Mouse (Mus musculus) G1E (cell line): Measurements from ENCODE around the gene Tssc4. TPM values are rescaled to one million over a fixed set of nuclear protein-coding genes. Genes with fewer than 3 reads are reported as not detected.

Experiments used
- ATAC-seq: 2 replicates; pipeline ENCODE4 v1.8.0; 2016; ENCODE audit warnings: mild to moderate bottlenecking; ENCODE audit not compliant: insufficient number of reproducible peaks, poor library complexity, low FRiP score, severe bottlenecking; ENCODE audit errors: extremely low read depth
- DNase-seq: peaks from one replicate; pipeline ENCODE4 v3.0.0; 2012; ENCODE audit warnings: low spot score
- H3K27me3 ChIP-seq: 2 replicates; pipeline ENCODE4 v1.6.1; 2012; ENCODE audit warnings: mild to moderate bottlenecking, low read length, inconsistent platforms; ENCODE audit not compliant: insufficient read depth
- H3K36me3 ChIP-seq: replicated peaks from 2 replicates; pipeline ENCODE3; 2012; ENCODE audit warnings: mild to moderate bottlenecking, inconsistent platforms
- H3K4me1 ChIP-seq: 2 replicates; pipeline ENCODE4 v1.6.1; 2012; ENCODE audit warnings: low read depth, low read length, inconsistent platforms, mixed read lengths; ENCODE audit not compliant: insufficient read depth
- H3K4me3 ChIP-seq: 2 replicates; pipeline ENCODE4 v1.5.1; 2012; ENCODE audit warnings: low read depth, mild to moderate bottlenecking, inconsistent platforms, low read length, moderate library complexity, mixed read lengths
- H3K9me3 ChIP-seq: replicated peaks from 2 replicates; pipeline ENCODE4 v1.6.1; 2012; ENCODE audit warnings: inconsistent platforms
- CTCF ChIP-seq: IDR thresholded peaks from 2 replicates; pipeline ENCODE4 v1.5.1; 2012; ENCODE audit warnings: low read depth, low read length, inconsistent platforms, mixed read lengths
- GATA1 ChIP-seq: IDR thresholded peaks from 2 replicates; pipeline ENCODE4 v1.6.1; 2012; ENCODE audit warnings: borderline replicate concordance, low read length, inconsistent platforms, mixed read lengths
- GATA2 ChIP-seq: IDR thresholded peaks from 2 replicates; pipeline ENCODE4 v1.6.1; 2012; ENCODE audit warnings: low read depth, low read length, inconsistent platforms, borderline replicate concordance
- POLR2AphosphoS5 ChIP-seq: IDR thresholded peaks from 2 replicates; pipeline ENCODE4 v1.6.1; 2012; ENCODE audit warnings: low read depth, low read length, inconsistent platforms; ENCODE audit not compliant: insufficient replicate concordance
- TAL1 ChIP-seq: conservative IDR thresholded peaks from 2 replicates; pipeline ENCODE4 v1.6.1; 2012; ENCODE audit warnings: low read depth, low read length, inconsistent platforms, mixed read lengths
- polyA plus RNA-seq: library from polyadenylated mRNA; stranded (reverse); fragments of >175 nt; gene quantifications from 2 replicates; pipeline ENCODE4 v1.2.3, GENCODE M21; 2012
- total RNA-seq, 2 experiments: library from RNA; stranded (forward) in 1 of 2; stranded (reverse) in 1 of 2; fragments of 200-1000 nt in 1 of 2; fragments of >200 nt in 1 of 2; fragmentation: Nextera tagmentation in 1 of 2; gene quantifications; 2 replicates each; pipeline ENCODE4 v1.2.3; 2014 to 2017

Tssc4 gene
- total and polyA plus RNA-seq, 3 experiments: 18.8 to 207 (median 25.0) TPM

DNA sequence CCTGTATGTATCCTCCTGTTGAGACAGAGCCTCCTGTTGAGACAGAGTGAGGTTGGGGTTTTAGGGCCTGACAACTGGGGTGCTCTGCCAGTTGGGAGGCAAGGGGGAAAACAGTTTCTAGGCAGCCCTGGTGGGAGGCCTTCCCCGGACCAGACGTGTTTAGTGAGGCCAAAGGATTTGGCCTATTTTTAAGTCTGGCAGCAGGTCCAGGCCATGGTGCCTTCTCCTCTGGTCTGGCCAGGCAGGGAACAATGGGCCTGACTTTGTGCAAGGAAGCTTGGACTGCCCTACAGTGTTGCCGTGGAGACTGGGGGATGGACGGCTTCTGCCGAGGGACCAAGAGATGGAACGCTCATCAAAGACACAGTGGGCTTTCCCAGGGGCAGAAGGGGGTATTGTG lies 4.8 kb upstream of the Tssc4 start:
- DNase-seq: no peak
- Histone ChIP-seq H3K4me3 (no peak overlapping the region), H3K27me3 (peaks cover 12% of the 10 kb centered on the region), H3K4me1 (peaks cover 81% of the 10 kb centered on the region), H3K36me3 (peaks cover 93% of the 10 kb centered on the region), H3K9me3 (no peaks in the 10 kb centered on the region)
- TF ChIP-seq GATA2: no peak
- TF ChIP-seq CTCF: no peak
- TF ChIP-seq POLR2AphosphoS5: no peak
- TF ChIP-seq TAL1: no peak
- no peak for TF ChIP-seq GATA1
- ATAC-seq: no peak

DNA sequence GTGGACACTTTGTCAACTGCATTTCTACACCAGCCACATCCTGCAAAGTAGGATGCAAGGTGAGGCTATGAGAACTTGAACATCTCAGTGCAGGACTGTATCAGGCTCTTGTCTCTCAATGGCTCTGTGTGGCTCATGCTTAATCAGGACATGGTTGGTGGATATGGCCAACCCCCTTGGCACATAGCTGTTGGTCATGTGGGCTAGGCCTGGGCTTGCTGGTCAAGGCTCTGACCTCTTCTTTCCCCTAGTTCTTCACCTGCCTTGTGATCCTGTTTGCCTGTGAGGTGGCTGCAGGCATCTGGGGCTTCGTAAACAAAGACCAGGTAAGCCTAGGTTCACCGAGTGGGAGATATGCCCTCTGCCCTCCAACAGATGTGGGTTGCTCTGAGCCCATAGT lies 3.4 kb upstream of the Tssc4 start:
- TF ChIP-seq POLR2AphosphoS5 (no peak), GATA1 (no peak), TAL1 (no peak)
- Histone ChIP-seq H3K4me1 (peaks cover 79% of the 10 kb centered on the region), H3K27me3 (peaks cover 12% of the 10 kb centered on the region), H3K36me3 (peaks cover 88% of the 10 kb centered on the region), H3K4me3 (no peak overlapping the region), H3K9me3 (no peaks in the 10 kb centered on the region)
- DNase-seq: no peak
- no peak for ATAC-seq

DNA sequence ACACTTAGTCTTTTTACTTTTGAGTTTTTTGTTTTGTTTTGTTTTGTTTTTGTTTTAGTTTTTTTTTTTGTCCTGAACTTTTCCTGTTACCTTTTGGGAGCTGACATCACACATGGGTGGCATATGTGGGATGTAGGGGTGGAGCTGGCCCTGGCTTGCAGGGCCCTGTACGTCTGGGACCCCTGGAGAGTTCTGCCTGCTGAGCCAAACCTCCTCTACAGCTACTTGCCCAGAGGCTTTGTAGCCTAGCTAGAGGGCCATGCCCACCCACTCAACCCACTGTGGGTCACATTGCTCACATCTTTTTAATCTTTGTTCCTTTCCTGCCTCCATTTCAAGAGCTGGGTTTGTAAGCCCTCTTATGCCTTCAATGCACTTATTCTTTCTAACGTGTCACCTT lies 1.6 kb upstream of the Tssc4 start:
- Histone ChIP-seq H3K9me3 (no peaks in the 10 kb centered on the region), H3K4me3 (peak overlapping the region; percentile 31; the same call in 1 of the 2 replicates), H3K27me3 (peaks cover 7% of the 10 kb centered on the region), H3K4me1 (peaks cover 78% of the 10 kb centered on the region), H3K36me3 (peaks cover 88% of the 10 kb centered on the region)
- TF ChIP-seq TAL1 (no peak), POLR2AphosphoS5 (no peak), GATA1 (no peak), GATA2 (no peak), CTCF (no peak)
- DNase-seq: no peak
- no peak for ATAC-seq

DNA sequence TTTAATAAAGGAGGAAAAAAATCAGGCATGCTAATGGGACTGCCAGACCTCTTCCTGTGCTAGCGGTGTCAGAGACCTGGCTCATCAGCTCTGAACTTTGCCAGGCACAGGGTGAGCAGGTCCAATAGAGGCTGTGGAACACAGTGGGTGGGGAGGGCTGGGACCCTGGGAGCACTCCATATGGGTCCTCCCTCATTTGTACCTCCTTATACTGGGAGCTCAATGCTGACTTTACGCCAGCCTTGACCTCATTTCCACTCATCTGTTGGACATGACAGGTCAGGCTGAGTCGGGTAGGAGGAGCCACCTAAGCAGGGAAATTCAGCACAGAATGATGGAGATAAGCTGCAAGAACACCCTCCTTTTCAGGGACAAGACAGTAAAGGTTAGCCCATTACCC lies 1.2 kb upstream of the Tssc4 start:
- no peaks in the 10 kb centered on the region for H3K9me3 ChIP-seq
- no peak for ATAC-seq
- peaks cover 7% of the 10 kb centered on the region for H3K27me3 ChIP-seq
- no peak for TF ChIP-seq GATA1
- no peak for TF ChIP-seq GATA2
- TF ChIP-seq TAL1: no peak
- no peak for TF ChIP-seq CTCF
- no peak for TF ChIP-seq POLR2AphosphoS5
- peak overlapping the region; percentile 75 for H3K4me3 ChIP-seq
- H3K36me3 ChIP-seq: peaks cover 88% of the 10 kb centered on the region
- no peak for DNase-seq
- peaks cover 76% of the 10 kb centered on the region for H3K4me1 ChIP-seq

DNA sequence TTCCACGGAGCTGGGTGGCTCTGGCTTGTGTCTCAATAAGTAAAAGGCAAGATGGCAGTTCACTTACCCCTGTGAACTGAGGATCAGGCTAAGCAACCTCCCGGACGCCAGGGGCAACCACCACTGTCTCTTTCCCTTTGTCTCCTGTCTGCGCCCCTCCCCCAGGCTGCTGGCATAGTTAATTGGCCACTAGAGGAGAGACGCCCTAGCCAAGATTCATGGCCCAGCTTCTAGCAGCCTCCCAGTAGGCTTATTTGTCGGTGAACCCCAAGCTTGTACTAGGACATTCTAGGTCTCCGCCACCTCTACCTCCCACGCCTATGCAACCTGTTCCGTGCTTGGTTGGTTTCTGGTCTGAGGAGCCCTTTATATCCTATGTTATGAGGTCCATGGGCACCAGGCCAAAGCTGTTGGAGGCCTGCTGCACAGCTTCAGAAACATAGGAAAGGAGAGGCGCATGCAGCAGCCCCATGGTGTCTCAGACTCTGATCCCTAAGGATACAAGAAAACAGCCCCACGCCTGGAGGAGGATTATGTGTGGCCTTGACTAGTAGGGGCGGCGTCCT lies 650 bp upstream of the Tssc4 start:
- Histone ChIP-seq H3K4me3 (peak overlapping the region; percentile 75), H3K27me3 (peaks cover 7% of the 10 kb centered on the region), H3K36me3 (peaks cover 85% of the 10 kb centered on the region), H3K9me3 (no peaks in the 10 kb centered on the region), H3K4me1 (peaks cover 72% of the 10 kb centered on the region)
- peak; percentile 57 for DNase-seq
- no peak for ATAC-seq
- TF ChIP-seq GATA2 (no peak), POLR2AphosphoS5 (no peak), GATA1 (no peak), TAL1 (no peak), CTCF (no peak)

DNA sequence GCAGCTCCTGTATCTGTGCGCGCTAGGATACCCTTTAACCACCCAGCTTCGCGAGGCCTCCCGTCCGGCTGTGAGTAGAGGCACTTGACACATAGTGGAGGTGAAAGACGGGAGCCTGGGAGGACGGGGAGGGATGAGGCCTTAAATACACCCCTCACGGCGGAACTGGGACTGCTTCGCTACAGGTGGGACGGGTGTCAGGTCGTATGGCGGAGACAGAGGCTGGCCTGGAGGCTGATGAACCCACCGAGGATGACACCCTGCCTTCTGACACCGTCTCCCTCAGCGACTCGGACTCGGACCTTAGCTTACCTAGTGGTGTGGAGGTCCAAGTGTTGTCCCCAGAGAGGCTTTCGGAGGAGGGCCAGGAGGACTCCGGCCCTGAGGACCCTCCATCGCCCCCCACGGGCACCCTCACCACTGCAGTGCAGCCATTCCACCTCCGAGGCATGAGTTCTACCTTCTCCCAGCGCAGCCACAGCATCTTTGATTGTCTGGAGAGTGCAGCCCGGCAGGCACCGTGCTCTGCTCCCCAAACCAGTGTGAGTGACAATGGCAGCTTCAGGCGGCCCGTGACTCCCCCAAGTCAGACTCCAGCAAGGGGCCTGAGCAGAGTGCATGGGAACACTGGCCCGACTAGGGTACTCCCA lies 827 bp downstream of the Tssc4 start:
- Histone ChIP-seq H3K9me3 (no peaks in the 10 kb centered on the region), H3K4me3 (peak overlapping the region; percentile 75), H3K27me3 (peaks cover 7% of the 10 kb centered on the region), H3K4me1 (peaks cover 65% of the 10 kb centered on the region), H3K36me3 (peaks cover 72% of the 10 kb centered on the region)
- TF ChIP-seq CTCF (no peak), GATA1 (no peak), TAL1 (no peak), POLR2AphosphoS5 (no peak), GATA2 (no peak)
- ATAC-seq (no peak), DNase-seq (no peak)

DNA sequence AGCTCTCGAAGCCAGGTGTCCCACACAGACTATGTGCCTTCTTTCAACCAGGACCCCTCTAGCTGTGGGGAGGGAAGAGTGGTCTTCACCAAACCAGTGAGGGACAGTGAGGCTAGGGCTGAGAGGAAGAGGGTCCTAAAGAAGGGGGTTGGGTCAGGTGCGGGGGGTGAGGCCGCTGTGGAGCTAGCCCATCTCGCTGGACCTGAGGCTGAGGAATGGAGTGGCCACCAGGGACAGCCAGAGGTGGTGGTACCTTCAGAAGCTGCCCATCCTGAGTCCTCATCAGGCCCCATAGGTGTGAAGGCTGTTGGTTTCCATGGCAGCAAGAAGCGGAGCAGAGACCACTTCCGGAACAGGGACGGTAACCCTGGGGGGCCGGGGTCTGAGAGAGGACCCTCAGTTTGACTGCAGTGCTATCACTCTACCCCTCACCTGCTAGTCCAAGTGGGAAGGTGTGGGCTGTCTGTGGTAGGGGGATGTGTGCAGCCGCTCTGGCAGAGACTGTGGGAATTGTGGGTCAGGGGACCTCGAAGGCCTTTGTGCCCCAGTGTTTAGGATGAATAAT lies 1.5 kb downstream of the Tssc4 start:
- Histone ChIP-seq H3K4me3 (peak overlapping the region; percentile 75), H3K4me1 (peaks cover 61% of the 10 kb centered on the region), H3K9me3 (no peaks in the 10 kb centered on the region), H3K36me3 (peaks cover 65% of the 10 kb centered on the region), H3K27me3 (peaks cover 13% of the 10 kb centered on the region)
- no peak for ATAC-seq
- no peak for TF ChIP-seq GATA1
- TF ChIP-seq TAL1: no peak
- no peak for TF ChIP-seq POLR2AphosphoS5
- no peak for TF ChIP-seq CTCF
- no peak for TF ChIP-seq GATA2
- no peak for DNase-seq
